Mouse (Mus musculus) adrenal gland, postnatal 14 days (tissue): ENCODE measurements at regions not wholly inside any gene's neighbourhood (a gene's known extent, or its start where the extent isn't known, plus 50 kb on each side); places are given as distances from the start of the nearest gene placed in this dataset.
A peak's percentile ranks its signal among the peaks of the same experiment; 100 is the strongest.
"Not testable (repeated sequence)": the region's sequence is repeated elsewhere in the genome, so short reads cannot be mapped to it uniquely, and the experiment has no call there.

ENCODE experiments used
- DNase-seq: peaks from one replicate; pipeline ENCODE4 v3.0.0; 2021; ENCODE audit warnings: mixed read lengths

DNA sequence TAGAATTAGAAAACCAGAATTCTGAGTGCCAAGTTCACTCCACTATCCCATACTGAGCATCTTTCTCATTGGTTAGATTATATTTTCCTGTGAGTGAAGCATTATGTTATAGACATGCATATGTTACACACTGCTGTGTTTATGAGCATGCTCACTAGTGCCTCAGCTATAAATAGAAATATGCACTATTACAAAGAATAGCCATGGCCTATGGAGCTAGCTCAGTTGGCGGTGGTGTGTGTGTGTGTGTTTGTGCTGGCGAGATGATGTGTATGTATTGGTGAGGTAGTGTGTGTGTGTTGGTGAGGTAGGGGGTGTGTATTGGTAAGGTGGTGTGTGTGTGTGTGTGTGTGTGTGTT lies 106.2 kb downstream of the Sec31a start:
- no peak for DNase-seq

DNA sequence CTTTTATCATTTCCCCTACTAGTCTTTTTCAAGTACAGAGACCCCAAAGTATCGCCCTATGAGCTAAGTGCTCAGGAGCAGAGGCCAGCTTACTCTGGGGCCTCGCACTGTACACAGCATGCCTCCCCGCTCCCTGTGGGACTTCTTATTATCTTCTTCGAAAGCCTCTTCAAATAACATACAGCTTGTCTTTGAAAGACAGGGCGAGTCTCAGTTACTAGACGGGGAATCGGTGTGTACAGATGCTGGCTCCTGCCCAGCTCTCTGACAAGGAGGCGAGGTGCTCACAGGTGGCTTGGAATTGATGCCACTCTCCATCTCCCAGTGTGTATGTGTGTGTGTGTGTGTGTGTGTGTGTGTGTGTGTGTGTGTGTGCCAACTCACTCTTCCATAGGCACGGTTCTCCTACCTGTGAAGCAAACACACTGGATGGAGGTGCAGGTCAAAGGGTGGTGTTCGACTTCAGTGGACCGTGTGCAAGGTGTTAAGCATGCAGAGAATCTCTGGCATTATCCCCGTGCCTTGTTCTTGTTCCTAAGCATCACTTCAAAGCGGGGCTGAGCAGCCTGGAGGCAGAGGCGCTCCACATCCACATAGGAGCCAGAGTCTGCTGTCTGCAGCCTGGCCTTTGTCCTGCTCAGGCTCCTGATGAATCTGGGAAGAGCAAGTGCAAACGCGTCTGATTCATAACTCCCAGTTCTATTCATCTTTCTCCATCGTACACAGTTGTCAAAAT lies 106.8 kb downstream of the Sec31a start:
- DNase-seq, result no peak

DNA sequence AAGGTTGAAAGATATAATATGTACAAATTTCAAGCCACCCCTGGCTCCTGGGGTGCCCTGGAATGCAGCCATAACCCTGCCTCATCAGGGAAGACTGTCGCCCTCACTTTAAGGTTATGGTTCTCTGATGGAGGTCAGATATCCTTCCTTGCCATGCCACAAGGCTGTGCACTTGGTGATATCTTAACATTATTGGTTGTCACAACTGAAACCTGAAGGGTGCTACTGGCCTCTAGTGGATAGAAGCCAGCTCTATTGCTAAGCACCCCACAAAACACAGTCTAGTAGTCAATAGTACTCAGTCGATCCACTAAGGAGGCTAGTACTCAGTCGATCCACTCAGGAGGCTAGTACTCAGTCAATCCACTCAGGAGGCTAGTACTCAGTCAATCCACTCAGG lies 111.6 kb downstream of the Sec31a start:
- DNase-seq, result peak; percentile 30

DNA sequence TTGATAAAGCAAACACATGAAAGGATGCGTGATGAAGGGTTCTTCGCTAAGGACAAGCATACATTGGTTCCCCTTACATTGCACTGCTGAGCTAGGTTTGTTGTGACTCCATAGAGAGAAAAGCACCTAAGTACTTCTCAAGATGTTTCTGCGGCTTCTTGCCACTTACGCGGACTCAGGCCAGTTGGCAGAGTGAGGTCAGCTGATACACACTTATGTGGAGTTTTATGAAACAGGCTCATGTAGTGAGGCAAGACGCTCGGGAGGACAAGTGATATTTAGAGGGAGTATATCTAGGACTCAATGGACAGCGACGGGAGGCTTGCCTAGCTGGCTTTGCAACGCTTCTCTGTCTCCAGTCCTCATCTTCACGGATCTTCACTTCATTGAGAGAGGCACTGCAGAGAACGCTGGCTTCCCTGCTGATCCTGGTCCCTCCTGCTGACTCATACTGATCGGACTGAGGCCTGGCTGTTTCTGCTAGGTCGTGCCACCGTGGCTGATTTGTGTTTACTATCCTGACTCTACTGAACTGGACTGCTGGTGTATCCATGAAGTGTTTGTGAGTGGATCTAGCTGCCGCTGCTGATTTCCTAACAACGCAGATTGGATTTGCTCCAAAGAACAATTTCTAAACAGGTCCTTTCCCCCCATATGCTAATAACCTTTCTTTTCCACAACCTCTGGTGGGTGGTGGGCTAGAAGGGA lies 113.8 kb downstream of the Sec31a start:
- peak; percentile 9 for DNase-seq

DNA sequence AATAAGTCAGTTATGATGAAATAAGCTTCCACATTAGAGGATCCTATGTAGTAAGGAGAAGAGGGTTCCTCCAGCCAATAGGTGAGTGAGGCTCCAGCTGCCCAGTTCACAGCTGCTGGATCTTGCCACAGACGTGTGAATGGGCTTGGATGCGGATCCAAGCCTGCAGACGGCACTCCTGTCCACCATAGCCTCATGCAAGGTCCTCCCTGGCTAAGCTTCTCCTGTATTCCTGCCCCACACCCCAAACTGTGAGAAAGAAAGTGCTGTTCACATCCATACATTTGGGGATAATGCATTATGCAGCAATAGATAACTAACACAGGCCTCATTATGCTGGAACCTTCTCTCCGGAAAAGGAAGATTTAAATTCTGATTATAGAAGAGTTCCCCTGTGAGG lies 116.9 kb downstream of the Sec31a start:
- DNase-seq, result no peak

DNA sequence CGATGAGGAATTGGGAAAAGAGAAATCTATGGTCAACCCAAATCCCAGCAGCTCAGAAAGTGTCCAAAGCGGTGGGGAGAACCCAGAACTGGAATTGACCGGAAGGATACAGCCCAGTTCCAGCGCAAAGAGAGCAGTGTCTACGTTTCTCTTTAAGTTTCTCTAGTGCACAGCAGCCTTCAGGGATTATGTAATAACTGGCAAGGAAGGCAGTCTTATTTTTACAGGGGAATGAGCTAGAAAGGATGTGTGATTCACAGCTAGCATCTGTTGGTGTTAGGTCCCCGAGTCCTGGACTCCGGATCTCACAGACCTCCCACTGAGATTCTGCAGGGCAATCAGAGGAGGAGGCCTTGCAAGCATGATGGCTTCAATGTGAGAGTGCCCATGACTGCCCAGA lies 121.8 kb downstream of the Sec31a start:
- no peak for DNase-seq

DNA sequence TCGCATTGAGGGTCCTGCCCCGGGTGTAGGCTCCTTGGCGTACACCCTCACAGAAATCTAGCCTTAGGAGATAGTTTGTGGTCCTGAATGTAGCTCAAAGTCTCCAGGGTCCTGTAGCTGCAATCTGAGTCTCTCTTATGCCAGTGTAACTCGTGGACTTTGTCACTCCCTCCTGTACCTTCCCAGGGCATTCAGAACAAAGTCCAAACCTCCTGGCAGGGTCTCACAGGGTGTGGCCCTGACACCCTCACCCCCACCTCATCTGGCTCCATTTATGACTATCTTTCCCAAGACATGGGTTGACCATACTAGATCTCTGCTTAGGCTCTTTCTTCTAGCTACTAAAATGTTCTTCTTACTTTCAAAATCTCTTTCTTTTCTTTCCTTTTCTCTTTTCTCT lies 120.6 kb upstream of the Tmem150c start:
- DNase-seq, result no peak

DNA sequence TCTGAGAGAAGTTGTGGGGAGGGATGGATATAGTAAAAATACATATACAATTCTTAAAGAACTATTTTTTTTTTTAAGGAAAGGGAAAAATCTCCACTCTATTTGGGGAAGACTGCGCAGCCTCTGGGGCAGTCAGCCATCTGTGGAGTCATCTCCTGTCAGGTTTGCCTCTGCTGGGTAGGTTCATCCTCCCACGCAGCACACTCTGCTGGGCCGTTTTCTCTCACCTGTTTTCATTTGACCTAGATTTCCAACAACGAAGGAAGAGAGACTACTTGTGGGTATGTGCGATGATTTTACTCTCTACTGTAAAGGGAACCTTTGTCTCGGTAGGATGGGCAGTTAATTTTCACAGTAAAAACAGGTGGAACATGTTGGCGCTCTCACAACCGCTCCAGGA lies 119.9 kb upstream of the Tmem150c start:
- no peak for DNase-seq

DNA sequence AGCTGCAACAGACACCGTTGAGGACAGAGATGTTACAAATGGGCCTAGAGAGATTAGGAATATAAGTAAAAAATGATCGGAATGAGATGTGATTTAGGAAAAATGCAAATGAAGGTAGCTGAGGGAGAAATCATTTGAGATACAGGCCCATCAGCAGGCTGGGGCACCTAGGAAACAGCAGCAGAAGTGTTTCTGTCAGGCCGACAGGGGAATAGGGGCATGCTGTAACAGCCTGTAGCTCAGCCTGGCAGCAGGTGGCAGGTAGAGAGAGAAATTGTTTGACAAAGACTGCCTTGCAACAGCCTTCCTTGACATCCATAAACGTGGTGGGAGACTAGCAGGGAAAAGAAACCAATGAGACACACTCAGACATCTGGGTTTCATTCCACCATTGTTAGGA lies 115.1 kb upstream of the Tmem150c start:
- no peak for DNase-seq

DNA sequence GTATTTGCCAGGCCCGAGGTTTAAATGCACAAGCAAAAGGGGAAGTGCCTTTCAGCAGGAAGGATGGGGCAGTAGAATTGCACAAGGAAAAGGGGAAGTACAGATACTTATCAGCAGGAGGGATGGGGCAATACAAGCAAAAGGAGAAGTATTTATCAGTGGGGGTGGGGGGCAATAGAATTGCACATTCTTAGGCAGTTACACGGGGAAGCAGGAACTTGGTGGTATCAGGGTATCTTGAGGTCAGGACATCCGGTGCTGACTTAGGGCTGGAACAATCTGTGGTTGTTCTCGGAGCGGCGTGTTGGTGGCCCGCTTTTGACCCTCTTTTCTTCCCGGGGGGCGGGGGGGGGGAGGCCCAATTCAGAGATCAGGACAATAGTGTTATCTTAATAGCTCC lies 112.4 kb upstream of the Tmem150c start:
- not testable (repeated sequence) for DNase-seq

DNA sequence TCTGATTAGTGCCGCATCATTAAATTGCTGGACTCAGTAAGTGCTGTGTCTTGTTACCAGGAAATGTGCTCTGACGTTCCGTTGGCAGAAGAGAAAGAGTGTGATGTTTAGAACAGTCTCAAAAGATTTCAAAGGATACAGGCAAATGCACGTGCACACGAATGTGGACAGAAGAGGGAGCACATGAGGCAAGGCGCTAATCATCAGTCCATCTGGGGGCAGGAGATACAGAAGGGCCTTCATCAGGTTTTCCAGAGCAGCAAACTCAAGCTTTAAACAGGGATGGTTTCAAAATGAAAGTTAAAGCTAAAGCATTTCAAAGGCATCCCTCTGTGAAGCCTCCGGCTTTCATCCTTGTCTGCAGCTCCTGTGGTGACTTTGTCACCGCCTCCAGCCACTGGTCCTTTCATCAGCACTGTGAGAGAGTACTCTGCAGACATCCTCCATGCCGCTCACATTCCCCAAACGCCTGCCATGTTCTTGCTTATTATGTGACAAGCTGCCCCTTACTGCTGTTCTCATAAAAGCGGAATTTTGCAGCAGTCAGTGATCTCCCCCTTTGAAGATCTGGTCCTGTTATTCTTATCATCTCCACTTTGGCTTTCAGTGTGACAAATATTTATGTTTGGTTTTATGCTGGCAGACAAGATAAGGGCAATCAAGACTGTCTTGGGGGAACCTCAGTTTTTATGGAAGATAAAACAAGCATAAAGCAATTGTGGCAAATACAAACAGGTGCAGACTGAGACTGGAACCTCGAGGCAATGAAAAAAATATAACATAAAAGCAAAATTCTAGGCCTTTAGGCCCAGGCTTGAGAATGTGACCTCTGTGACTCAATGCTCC lies 111.5 kb upstream of the Tmem150c start:
- DNase-seq, result no peak

DNA sequence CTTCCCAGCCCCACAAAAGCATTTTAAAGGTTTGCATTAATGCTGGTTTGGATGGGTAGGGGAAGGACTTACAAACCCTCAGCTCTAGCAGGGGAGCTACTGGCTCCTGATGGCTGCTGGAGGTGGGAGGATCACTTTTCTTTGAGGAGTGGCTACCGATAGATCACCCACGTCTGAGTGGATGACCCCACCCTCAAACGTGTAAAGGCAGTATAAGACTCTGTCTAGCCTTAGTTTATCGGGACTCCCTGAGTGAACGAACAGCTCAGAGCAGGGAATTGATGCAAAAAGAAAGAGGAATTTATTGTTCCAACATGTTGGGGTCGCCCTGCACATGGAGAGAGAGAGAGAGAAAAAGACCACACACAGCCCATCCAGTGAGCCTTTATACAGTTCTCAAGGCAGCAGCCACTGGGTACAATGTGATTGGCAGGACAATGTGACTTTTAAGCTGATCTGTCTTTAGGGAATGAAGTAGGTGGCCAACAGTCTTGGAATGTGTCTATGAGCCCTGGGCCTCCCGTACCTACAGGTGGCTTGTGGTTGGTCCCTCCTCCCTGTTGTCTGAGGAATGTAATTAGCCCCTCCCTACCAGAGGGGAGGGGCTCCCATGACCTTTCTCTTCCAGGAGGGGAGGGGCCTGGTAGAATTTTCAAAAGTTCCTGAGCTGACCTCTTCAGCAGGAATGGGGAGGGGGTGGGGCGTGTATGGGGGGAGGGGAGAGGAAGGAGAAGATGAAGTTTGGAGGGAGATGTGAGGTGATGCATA lies 108.7 kb upstream of the Tmem150c start:
- no peak for DNase-seq

DNA sequence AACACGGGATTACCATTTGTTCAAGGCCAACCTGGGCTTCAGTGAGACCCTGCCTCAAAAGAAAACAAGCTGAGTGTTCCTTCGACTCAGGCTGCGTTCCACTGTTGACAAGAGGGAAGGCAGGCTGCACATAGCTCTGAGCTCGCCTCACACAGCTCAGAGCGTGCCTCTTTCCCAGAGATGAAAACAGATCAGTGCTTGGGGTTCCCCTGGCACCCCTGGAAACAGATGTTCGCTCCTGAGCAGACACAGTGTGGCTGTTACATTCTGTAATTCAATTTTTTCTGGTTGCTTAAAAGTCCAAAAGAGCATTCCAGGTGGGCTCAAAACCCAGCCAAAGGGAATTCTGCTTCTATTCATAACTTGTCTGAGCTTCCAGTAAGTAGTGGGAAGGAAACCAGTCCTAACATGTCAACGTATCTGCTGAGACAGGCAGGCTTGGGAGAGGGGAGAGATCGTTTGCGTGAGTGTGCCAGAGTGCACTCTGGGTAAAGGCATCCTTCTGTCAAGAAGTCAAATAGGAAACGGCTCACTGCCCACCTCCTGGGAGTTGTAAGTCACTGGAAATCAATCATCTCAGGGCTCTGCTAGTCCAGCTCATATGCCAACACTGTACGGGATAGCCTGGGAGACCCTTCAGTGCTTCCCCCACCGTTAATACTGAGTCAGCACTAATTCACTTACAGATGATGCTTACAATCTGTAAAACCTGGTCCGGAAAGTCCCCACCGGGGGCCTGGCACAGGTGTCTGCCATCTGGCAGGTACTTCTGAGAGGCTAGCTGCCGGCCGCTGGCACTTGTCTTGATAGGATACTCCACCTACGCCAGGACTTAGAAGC lies 107.3 kb upstream of the Tmem150c start:
- no peak for DNase-seq

DNA sequence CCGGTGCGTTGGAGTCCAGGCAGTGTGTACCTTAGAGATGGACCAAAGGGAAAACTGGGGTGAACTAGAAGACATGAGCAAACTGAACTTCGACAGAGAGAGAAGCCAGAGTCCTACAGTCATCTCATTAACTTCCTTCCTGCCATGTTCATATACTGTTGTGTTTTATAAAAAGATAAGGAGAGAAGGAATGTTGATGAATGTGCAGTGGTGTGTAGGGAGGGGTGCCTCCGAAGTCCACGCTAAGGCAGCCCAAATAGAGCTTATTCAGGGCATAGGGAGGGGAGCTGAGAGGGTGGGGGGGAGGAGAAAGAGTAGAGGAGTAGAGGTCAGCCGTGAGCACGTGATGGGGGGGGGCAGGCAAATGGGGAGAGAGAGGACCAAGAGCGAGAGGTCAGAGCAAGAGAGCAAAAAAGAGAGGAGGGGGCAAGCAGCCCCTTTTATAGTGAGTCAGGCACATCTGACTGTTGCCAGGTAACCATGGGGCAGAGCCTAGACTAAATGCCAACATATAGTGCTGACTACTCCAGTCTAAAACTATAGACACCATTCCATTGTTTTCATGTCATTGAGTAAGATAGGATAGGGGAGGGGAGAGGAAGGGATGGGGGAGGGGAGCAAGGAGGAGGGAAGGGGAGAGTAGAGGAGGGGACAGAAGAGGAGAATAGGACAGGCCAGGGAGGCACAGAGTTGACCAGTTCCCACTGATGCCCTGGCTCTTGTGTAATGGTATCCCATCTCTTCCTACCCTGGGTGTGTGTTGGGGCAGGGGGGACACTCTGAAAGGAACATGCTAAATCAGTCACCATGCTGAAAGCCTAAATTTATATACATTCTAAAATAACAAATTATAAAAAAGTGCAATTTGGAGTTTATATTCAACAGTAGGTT lies 100.4 kb upstream of the Tmem150c start:
- no peak for DNase-seq

DNA sequence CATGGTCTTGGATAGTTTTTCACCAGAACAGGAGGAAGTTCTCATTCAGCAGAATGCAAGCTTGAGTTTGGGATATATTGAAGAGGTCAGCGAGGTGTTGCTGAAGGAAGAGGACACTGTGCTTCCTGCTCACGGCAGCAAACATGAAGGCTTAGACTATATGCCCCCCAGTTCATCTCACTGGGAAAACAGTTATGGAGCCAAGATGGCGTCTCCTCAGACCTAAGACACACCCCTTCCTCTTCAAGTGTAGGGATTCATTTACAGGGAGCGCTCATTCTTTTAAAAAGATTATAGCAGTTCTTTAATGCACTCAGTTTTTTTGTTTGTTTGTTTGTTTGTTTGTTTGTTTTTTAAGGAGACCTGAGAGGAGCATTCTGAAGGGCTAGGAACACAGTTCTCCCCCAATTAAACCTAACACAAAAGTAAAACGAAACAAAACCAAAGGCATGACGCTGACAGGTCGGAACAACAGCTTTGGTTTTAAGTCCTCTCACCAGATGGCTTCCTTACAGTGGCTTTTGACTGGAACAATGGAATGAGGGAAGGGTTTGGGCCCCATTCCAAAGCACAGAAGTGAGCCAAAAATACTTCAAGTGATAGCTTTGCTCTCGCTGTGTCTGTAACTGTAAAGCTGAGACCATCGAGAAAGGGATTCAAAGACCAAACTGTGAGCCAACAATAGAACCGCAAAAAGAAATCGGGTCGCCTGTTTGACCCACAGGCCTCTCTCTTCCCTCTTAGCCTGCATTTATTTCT lies 99.5 kb upstream of the Tmem150c start:
- DNase-seq, result peak; percentile 25

DNA sequence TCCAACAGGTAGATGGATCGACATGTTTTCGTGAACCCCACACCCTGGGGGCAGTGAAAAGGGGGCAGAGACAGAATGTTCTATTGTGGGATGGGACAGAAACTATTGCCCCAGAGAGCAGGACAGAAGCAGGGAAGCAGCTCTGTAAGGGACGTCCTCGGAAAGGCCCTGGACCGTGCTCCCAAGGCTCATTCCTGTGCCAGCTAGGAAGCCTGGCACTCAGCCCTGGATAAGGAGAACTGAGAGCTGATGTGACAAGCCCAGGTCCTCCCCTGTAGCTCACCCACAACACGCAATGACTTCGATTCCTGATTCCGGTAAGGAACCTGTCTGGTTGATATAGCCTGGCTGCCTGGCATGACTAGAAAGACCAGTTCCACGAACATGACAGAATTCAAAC lies 95.7 kb upstream of the Tmem150c start:
- peak; percentile 60 for DNase-seq

DNA sequence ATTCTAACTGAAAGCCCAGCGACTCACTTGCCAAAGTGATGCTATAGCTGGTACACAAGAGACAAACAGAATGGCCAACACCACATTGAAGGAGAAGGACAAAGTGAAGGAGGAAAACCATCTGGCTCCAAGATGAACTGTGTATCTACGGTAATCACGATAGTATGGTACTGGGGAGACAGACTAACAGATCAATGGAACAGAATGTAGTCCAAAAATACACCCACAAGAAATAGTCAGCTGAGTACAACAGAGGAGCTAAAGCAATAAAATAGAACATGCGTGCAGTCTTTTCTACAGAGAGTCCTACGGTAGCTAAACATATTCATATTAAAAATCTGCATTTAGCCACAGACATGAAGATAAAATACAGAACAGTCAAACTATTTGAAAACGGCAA lies 92.4 kb upstream of the Tmem150c start:
- no peak for DNase-seq

DNA sequence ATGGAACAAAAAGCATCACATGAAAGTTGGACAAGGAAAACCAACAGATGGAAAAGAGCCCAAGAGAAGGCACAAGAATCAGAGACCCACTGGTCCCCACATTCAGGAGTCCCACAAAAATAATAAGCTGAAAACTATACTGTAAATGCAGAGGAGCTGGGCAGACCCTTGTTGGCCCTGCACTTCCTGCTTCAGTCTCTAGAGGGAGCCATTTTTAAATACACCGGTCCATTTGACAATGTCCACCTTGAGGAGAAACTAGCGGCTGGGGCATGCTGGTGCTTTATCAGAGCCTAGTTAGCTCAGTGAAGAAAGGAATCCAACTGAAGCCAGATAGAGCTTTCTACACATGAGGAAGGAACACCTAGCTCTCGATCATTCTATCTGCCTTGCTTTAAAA lies 90.1 kb upstream of the Tmem150c start:
- DNase-seq, result peak; percentile 21

DNA sequence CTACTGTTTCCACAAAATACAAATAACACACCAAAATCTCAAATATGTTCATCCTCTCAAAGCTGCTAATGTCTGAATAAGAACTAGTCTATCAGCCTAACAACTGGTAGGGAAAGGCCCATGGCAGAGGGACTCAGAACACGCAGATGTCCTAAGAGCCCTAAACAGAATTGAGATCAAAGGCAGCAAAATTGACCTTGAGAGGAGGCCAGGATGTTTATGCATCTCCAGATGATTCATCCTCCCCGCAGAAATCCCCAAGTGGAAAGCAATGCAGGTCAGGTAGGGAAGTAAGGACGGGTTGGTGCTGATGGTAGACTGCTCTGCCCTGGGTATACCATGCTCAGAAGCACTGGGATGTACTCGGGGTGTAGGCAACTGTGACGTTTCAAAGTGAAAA lies 89.0 kb upstream of the Tmem150c start:
- DNase-seq, result peak; percentile 46

DNA sequence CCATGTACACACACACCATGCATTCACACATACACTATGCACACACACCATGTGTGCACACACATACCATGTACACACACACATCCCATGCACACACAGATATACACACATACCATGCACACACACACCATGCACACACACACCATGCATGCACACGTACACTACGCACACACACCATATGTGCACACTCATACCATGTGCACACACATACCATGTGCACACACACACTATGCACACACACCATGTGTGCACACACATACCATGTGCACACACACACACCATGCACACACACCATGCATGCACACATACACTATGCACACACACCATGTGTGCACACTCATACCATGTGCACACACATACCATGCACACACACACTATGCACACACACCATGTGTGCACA lies 87.1 kb upstream of the Tmem150c start:
- DNase-seq, result no peak
